Mouse (Mus musculus) embryonic facial prominence, embryonic 11.5 days (tissue): ENCODE results near the gene Itgb5. TPM values are rescaled to one million over a fixed set of nuclear protein-coding genes. Genes with fewer than 3 reads are reported as not detected.

Experiments
- ATAC-seq: fragments of 200-750 bp; cut with Nextera tagmentation; replicated peaks from 2 replicates; pipeline ENCODE4 v1.8.0; 2017; ENCODE audit warnings: low read depth; ENCODE audit not compliant: insufficient number of reproducible peaks, low FRiP score, low TSS enrichment
- DNase-seq: peaks from one replicate; pipeline ENCODE4 v3.0.0-alpha.2; 2015; ENCODE audit warnings: low spot score
- H3K27ac ChIP-seq: fragments of 300-500 bp; sonication (generic); replicated peaks from 2 replicates; pipeline ENCODE4 v1.5.1; 2014; ENCODE audit warnings: mild to moderate bottlenecking, low read depth, low read length, control low read depth
- H3K27me3 ChIP-seq: fragments of 300-500 bp; sonication (generic); 2 replicates; pipeline ENCODE4 v1.6.1; 2014; ENCODE audit warnings: mild to moderate bottlenecking, low read length, moderate library complexity, mixed read lengths; ENCODE audit not compliant: control insufficient read depth, insufficient read depth
- H3K36me3 ChIP-seq: fragments of 300-500 bp; sonication (generic); replicated peaks from 2 replicates; pipeline ENCODE4 v1.6.1; 2014; ENCODE audit warnings: low read depth, mild to moderate bottlenecking, low read length, moderate library complexity, mixed read lengths; ENCODE audit not compliant: control insufficient read depth, insufficient read depth
- H3K4me1 ChIP-seq: fragments of 300-500 bp; sonication (generic); 2 replicates; pipeline ENCODE4 v1.6.1; 2014; ENCODE audit warnings: low read length, mixed read lengths; ENCODE audit not compliant: control insufficient read depth, insufficient read depth
- H3K4me2 ChIP-seq: fragments of 300-500 bp; sonication (generic); 2 replicates; pipeline ENCODE4 v1.6.1; 2014; ENCODE audit warnings: low read depth, mild to moderate bottlenecking, control low read depth, low read length, moderate library complexity
- H3K4me3 ChIP-seq: fragments of 300-500 bp; sonication (generic); 2 replicates; pipeline ENCODE4 v1.5.1; 2014; ENCODE audit warnings: low read depth, low read length, control low read depth
- H3K9ac ChIP-seq: fragments of 300-500 bp; sonication (generic); replicated peaks from 2 replicates; pipeline ENCODE4 v1.6.1; 2014; ENCODE audit warnings: mild to moderate bottlenecking, control low read depth, low read length
- H3K9me3 ChIP-seq: fragments of 300-500 bp; sonication (generic); replicated peaks from 2 replicates; pipeline ENCODE4 v1.6.1; 2016; ENCODE audit warnings: mild to moderate bottlenecking, low read length, inconsistent platforms, mixed read lengths; ENCODE audit not compliant: control insufficient read depth
- whole genome bisulfite sequencing: fragments of 180-500 bp; shearing (Covaris S2); extraction: QIAGEN DNeasy Blood & Tissue Kit; methylation state at CpG from one replicate; pipeline ENCODE4 v1.1.7; 2014; 5-methylcytosine and 5-hydroxymethylcytosine counted together
- polyA plus RNA-seq: library from polyadenylated mRNA; unstranded; fragments of >200 nt; fragmentation: Nextera tagmentation; extraction: Ambion mirVana; gene quantifications from 2 replicates; pipeline ENCODE4 v1.2.1, GENCODE M21; 2014

Gene Itgb5
- polyA plus RNA-seq, 1 experiment from 2014 or later, result 80.3 TPM

DNA sequence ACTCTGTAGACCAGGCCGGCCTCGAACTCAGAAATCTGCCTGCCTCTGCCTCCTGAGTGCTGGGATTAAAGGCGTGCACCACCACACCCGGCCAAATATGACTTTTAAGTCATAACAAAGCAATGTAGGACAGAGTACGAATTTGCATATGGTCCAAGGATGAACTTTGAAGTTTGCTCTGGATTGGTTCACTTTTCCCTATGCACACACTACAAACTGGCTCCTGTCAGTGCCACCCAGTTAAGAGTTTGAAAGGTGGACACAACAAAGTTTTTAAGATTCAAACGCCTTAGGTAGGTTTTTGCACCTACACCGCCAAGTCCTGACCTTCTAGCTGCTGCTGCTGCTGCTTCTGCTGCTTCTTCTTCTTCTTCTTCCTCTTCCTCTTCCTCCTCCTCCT is 969 bp upstream of the Itgb5 start:
- Histone ChIP-seq H3K27ac (no peak overlapping the region), H3K27me3 (no peaks in the 10 kb centered on the region), H3K9me3 (no peaks in the 10 kb centered on the region), H3K4me3 (no peak overlapping the region), H3K9ac (no peak overlapping the region), H3K4me2 (no peak overlapping the region), H3K36me3 (no peaks in the 10 kb centered on the region), H3K4me1 (peaks cover 6% of the 10 kb centered on the region; the same call in 1 of the 2 replicates)
- no peak for ATAC-seq
- WGBS, result 88% methylated on average over 7 of the region's 7 CpGs
- DNase-seq, result no peak

DNA sequence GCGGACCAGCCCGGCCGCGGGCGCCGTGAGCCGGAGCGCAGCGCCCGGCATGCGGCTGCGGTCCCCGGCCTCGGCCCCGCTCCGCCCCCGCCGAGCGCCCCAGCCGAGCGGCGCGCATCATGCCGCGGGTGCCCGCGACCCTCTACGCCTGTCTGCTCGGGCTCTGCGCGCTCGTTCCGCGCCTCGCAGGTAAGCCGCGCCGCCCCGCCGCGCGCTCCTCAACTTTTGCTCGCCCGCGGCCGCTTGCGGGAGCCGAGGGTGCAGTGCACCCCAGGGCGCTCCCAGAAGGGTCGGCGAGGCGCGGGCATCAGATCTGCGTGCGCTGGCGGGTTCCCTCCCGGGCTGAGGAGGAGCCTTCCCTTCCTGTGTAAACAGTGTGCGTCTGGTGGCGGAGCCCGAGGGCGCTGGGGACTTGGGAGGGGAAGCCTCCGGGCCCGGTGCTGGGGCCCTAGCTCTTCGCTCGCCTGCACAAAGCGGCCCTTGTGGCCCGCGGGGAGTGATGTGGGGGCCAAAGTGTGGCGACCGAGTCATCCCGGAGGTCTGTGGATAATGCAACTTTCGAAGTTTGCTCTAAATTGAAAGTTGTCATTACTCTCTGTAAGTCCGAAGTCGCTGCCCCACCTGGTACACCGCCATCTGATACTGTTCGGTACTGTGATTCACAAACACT is 512 bp downstream of the Itgb5 start:
- peaks cover 8% of the 10 kb centered on the region; the same call in 1 of the 2 replicates for H3K4me1 ChIP-seq
- ATAC-seq, result peak; percentile 35

DNA sequence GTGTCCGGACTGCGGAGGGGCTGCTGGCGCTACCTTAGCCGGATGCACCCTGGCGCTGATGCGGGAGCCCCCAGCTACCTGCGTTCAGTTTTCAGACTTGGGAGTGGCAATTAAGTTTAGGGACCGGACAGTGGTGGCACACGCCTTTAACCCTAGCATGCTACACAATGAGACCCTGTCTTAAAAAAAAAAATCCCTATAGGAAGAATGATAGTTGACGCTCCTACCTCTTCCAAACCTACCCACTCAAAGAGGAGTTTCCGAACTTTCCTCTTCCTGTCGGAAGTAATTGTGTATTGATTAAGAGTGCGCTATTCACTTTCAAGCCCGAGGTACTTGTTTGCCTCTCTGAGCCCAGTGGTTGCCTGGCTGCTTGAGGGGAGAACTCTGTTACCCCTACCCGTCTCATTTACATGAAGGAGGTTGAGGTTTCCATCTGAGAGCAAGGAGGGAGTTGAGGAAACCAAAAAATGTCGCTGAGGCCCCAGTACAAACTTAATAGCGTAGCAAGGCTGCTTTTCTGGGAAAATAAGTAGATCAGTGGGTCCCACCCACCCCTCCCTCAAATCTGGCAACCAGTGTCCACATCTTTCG is 1.1 kb downstream of the Itgb5 start:
- Histone ChIP-seq H3K27ac (peak overlapping the region; percentile 84), H3K36me3 (no peaks in the 10 kb centered on the region), H3K27me3 (no peaks in the 10 kb centered on the region), H3K9me3 (no peaks in the 10 kb centered on the region), H3K4me3 (peak overlapping the region; percentile 86), H3K9ac (peak overlapping the region; percentile 84), H3K4me1 (peaks cover 8% of the 10 kb centered on the region; the same call in 1 of the 2 replicates), H3K4me2 (peak overlapping the region; percentile 66)
- under 1% methylated on average over 18 of the region's 18 CpGs for WGBS
- ATAC-seq, result no peak
- no peak for DNase-seq

More for the DNA sequence above, 512 bp downstream of the Itgb5 start:
- Histone ChIP-seq H3K9ac (peak overlapping the region; percentile 84), H3K27me3 (no peaks in the 10 kb centered on the region), H3K9me3 (no peaks in the 10 kb centered on the region), H3K27ac (peak overlapping the region; percentile 84), H3K4me2 (peak overlapping the region; percentile 66), H3K4me3 (peak overlapping the region; percentile 86), H3K36me3 (no peaks in the 10 kb centered on the region)
- peak; percentile 64 for DNase-seq
- WGBS, result under 1% methylated on average over 59 of the region's 76 CpGs

DNA sequence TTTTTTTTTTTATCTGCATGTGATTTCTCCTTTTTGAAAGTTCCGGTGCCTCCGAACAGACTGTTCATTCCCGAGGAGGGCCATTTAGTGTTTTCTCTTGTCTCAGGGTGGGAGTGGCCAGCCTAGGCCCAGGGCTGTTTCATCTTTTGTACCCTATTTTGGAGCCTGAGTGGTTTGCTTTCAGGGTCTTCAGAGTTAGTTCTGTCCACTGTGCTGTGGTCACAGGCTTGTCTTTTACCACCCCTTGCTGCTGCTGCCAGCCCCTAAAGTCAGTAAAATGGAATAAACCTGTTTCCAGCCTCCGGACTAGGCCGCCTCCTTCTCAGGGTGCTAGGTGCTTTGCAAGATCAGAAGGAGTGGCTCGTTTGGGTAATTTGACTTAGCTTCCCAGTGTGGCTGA is 2.6 kb downstream of the Itgb5 start:
- DNase-seq, result no peak
- no peak overlapping the region for H3K9ac ChIP-seq
- 0 out of 2 replicates have a peak overlapping the region, but pooled peaks have one; percentile 15 for H3K4me2 ChIP-seq
- no peak for ATAC-seq
- H3K36me3 ChIP-seq, result no peaks in the 10 kb centered on the region
- WGBS, result 48% methylated on average over 6 of the region's 6 CpGs
- peak overlapping the region; percentile 3; the same call in 1 of the 2 replicates for H3K4me3 ChIP-seq
- no peaks in the 10 kb centered on the region for H3K9me3 ChIP-seq
- H3K4me1 ChIP-seq, result peaks cover 8% of the 10 kb centered on the region; the same call in 1 of the 2 replicates
- no peaks in the 10 kb centered on the region for H3K27me3 ChIP-seq
- peak overlapping the region; percentile 42 for H3K27ac ChIP-seq

DNA sequence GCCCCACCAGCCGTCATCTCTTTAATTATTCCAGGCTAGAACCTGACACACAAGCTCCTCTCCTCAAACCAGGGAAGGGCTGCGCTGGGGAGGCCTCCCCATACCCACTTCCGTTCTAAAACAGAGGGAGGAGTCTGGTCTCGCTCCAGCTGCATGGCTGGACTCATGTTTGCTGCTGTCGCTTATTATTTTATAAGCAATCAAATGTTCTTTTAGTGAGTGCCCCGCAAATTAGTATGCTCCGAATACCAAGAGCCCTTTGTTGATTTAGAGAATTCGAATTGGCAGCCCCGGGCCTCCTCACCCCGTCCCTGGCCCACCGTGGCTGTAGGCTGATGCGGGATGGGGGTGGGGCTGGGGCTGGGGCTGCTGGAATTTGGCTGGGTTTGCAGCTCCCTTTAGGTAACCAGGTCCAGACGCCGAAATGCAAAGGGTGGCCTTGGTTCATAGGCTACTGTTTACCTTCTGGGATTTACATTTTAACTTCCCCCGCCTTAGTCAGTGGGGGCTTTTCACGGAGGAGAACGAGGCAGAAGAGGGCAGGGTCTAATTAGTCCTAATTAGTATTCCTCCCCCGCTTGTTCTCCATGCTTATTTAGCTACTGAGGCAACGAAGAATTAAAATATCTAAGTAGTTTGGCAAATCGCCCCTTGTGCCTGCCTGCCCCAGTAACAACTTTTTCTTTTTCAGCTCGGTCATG is 3.4 kb downstream of the Itgb5 start:
- WGBS, result 1% methylated on average over 21 of the region's 21 CpGs
- no peaks in the 10 kb centered on the region for H3K9me3 ChIP-seq
- H3K4me1 ChIP-seq, result peaks cover 8% of the 10 kb centered on the region; the same call in 1 of the 2 replicates
- H3K27me3 ChIP-seq, result no peaks in the 10 kb centered on the region
- H3K4me2 ChIP-seq, result peak overlapping the region; percentile 51
- no peaks in the 10 kb centered on the region for H3K36me3 ChIP-seq
- H3K27ac ChIP-seq, result peak overlapping the region; percentile 42
- peak overlapping the region; percentile 23 for H3K4me3 ChIP-seq
- peak overlapping the region; percentile 22; the same call in 1 of the 2 replicates for H3K9ac ChIP-seq
- DNase-seq (peak; percentile 86), ATAC-seq (peak; percentile 51; the same call in 1 of the 2 replicates)

DNA sequence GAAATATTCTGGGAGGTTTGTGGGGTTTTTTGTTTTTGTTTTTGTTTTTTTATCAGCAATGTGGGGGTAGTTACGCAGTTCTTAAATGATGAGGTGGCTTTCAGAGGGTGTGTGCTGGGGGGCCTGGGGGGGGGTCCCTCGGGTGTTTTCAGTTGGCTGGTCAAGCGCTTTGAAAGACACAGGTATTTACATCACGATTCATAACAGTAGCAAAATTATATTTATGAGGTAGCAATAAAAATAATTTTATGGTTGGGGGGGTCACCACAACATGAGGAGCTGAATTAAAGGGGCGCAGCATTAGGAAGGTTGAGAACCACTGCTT is 3.9 kb downstream of the Itgb5 start:
- H3K36me3 ChIP-seq, result no peaks in the 10 kb centered on the region
- peaks cover 8% of the 10 kb centered on the region; the same call in 1 of the 2 replicates for H3K4me1 ChIP-seq
- H3K27ac ChIP-seq, result peak overlapping the region; percentile 42
- no peak overlapping the region; the same call in 1 of the 2 replicates for H3K9ac ChIP-seq
- peak overlapping the region; percentile 23 for H3K4me3 ChIP-seq
- ATAC-seq (no peak), DNase-seq (no peak)
- no peaks in the 10 kb centered on the region for H3K9me3 ChIP-seq
- peak overlapping the region; percentile 51 for H3K4me2 ChIP-seq
- H3K27me3 ChIP-seq, result no peaks in the 10 kb centered on the region
- 4% methylated on average over 5 of the region's 5 CpGs for WGBS

DNA sequence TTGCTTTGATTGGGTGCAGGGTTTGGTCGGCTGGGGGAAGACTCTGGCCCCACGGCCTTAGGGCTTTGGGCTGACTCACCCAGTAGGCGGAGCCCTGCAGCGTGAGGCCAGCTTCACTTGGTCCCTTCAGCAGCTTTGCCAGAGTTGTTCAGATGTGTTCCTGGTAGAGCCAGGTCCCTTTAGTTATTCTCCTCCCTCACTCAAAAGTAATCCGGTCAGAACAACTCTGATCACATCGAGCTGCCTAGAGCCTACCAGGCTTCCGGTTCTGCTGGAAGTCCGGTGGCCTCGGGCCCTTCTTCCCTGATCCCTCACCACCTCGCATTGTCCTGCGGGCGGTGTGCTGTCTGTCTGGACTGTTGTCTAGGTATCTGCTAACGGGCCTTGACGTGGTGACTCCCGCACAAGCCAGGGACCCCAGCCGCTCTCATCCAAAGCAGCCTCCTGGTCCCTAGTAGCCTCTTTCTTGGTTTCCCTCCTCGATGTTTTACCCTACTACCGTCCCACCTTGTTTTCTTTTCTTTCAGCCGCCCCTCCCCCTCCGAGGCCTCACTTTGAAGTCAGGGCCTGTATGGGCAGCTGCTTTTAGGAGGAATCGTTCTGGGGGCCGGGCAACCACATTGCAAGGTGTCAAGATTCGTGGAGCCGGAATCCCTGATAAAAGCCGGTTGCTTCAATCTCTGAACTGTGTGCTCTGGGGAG is 4.5 kb downstream of the Itgb5 start:
- DNase-seq (peak; percentile 76), ATAC-seq (no peak)
- no peaks in the 10 kb centered on the region for H3K27me3 ChIP-seq
- peak overlapping the region; percentile 23 for H3K4me3 ChIP-seq
- peak overlapping the region; percentile 51 for H3K4me2 ChIP-seq
- H3K36me3 ChIP-seq, result no peaks in the 10 kb centered on the region
- WGBS, result 2% methylated on average over 25 of the region's 25 CpGs
- H3K4me1 ChIP-seq, result peaks cover 8% of the 10 kb centered on the region; the same call in 1 of the 2 replicates
- H3K9ac ChIP-seq, result peak overlapping the region; percentile 48
- no peaks in the 10 kb centered on the region for H3K9me3 ChIP-seq
- peak overlapping the region; percentile 42 for H3K27ac ChIP-seq
